Mouse (Mus musculus) hindbrain, embryonic 14.5 days (tissue): ENCODE measurements at regions not wholly inside any gene's neighbourhood (a gene's known extent, or its start where the extent isn't known, plus 50 kb on each side); places are given as distances from the start of the nearest gene placed in this dataset.

Source experiments
- ATAC-seq: fragments of 200-750 bp; cut with Nextera tagmentation; 2 replicates; pipeline ENCODE4 v1.8.0; 2017; ENCODE audit warnings: moderate number of reproducible peaks, mild to moderate bottlenecking, moderate TSS enrichment, moderate library complexity; ENCODE audit not compliant: low FRiP score
- DNase-seq: peaks from one replicate; pipeline ENCODE4 v3.0.0-alpha.2; 2015; ENCODE audit warnings: low spot score
- H3K27ac ChIP-seq: fragments of 300-500 bp; sonication (generic); 2 replicates; pipeline ENCODE4 v1.5.1; 2014; ENCODE audit warnings: mild to moderate bottlenecking, moderate library complexity
- H3K27me3 ChIP-seq: fragments of 300-500 bp; sonication (generic); 2 replicates; pipeline ENCODE4 v1.6.1; 2014; ENCODE audit warnings: mild to moderate bottlenecking, low read length, mixed read lengths; ENCODE audit not compliant: control insufficient read depth, insufficient read depth
- H3K36me3 ChIP-seq: fragments of 300-500 bp; sonication (generic); replicated peaks from 2 replicates; pipeline ENCODE4 v1.6.1; 2014; ENCODE audit not compliant: control insufficient read depth, insufficient read depth
- H3K4me1 ChIP-seq: fragments of 300-500 bp; sonication (generic); replicated peaks from 2 replicates; pipeline ENCODE4 v1.6.1; 2014; ENCODE audit warnings: antibody characterized with exemption, low read length, mixed read lengths; ENCODE audit not compliant: control insufficient read depth, insufficient read depth
- H3K4me2 ChIP-seq: fragments of 300-500 bp; sonication (generic); replicated peaks from 2 replicates; pipeline ENCODE4 v1.6.1; 2014; ENCODE audit warnings: mild to moderate bottlenecking, moderate library complexity
- H3K4me3 ChIP-seq: fragments of 300-500 bp; sonication (generic); replicated peaks from 2 replicates; pipeline ENCODE4 v1.5.1; 2014; ENCODE audit warnings: mild to moderate bottlenecking, low read length
- H3K9ac ChIP-seq: fragments of 300-500 bp; sonication (generic); 2 replicates; pipeline ENCODE4 v1.6.1; 2014
- H3K9me3 ChIP-seq: fragments of 300-500 bp; sonication (generic); 2 replicates; pipeline ENCODE4 v1.6.1; 2016; ENCODE audit warnings: low read length; ENCODE audit not compliant: control insufficient read depth
- WGBS: fragments of 180-500 bp; shearing (Covaris S2); extraction: QIAGEN DNeasy Blood & Tissue Kit; methylation state at CpG from one replicate; pipeline ENCODE4 v1.1.7; 2014; 5-methylcytosine and 5-hydroxymethylcytosine counted together

- DNase-seq (no peak), ATAC-seq (no peak)
- Histone ChIP-seq H3K27me3 (no peaks in the 10 kb centered on the region), H3K4me3 (no peak overlapping the region), H3K4me2 (no peak overlapping the region), H3K9me3 (no peaks in the 10 kb centered on the region), H3K27ac (no peak overlapping the region), H3K36me3 (no peaks in the 10 kb centered on the region), H3K4me1 (peaks cover 4% of the 10 kb centered on the region; the same call in 1 of the 2 replicates), H3K9ac (no peak overlapping the region)
Observed at GRCm38 (mm10) chr5:53378106-53378505, 87.8 kb upstream of the Rbpj start.

GRCm38 (mm10) chr5:53378599-53378998 is 87.4 kb upstream of the Rbpj start:
- Histone ChIP-seq H3K4me2 (no peak overlapping the region), H3K9ac (no peak overlapping the region), H3K9me3 (no peaks in the 10 kb centered on the region), H3K4me3 (no peak overlapping the region), H3K4me1 (peaks cover 4% of the 10 kb centered on the region; the same call in 1 of the 2 replicates), H3K27me3 (no peaks in the 10 kb centered on the region), H3K27ac (no peak overlapping the region), H3K36me3 (no peaks in the 10 kb centered on the region)
- WGBS: 89% methylated on average over 7 of the region's 7 CpGs
- ATAC-seq: no peak
- DNase-seq: no peak

GRCm38 (mm10) chr5:53379612-53380011 is 86.3 kb upstream of the Rbpj start:
- DNase-seq: no peak
- H3K9ac ChIP-seq: no peak overlapping the region
- 59% methylated on average over 17 of the region's 17 CpGs for WGBS

GRCm38 (mm10) chr5:53380203-53380602 is 85.7 kb upstream of the Rbpj start:
- Histone ChIP-seq H3K4me2 (no peak overlapping the region), H3K4me1 (peaks cover 4% of the 10 kb centered on the region; the same call in 1 of the 2 replicates), H3K36me3 (no peaks in the 10 kb centered on the region), H3K9me3 (no peaks in the 10 kb centered on the region), H3K9ac (no peak overlapping the region), H3K4me3 (no peak overlapping the region), H3K27ac (no peak overlapping the region), H3K27me3 (no peaks in the 10 kb centered on the region)
- ATAC-seq (no peak), DNase-seq (no peak)
- WGBS: 43% methylated on average over 3 of the region's 3 CpGs

More at GRCm38 (mm10) chr5:53379612-53380011, 86.3 kb upstream of the Rbpj start:
- Histone ChIP-seq H3K27ac (no peak overlapping the region), H3K36me3 (no peaks in the 10 kb centered on the region), H3K9me3 (no peaks in the 10 kb centered on the region), H3K27me3 (no peaks in the 10 kb centered on the region), H3K4me1 (peaks cover 4% of the 10 kb centered on the region; the same call in 1 of the 2 replicates), H3K4me2 (no peak overlapping the region), H3K4me3 (no peak overlapping the region)
- ATAC-seq: no peak; the same call in 1 of the 2 replicates

- Histone ChIP-seq H3K9ac (no peak overlapping the region), H3K27me3 (no peaks in the 10 kb centered on the region), H3K4me3 (no peak overlapping the region), H3K36me3 (no peaks in the 10 kb centered on the region), H3K27ac (no peak overlapping the region), H3K4me2 (no peak overlapping the region), H3K4me1 (peaks cover 4% of the 10 kb centered on the region; the same call in 1 of the 2 replicates), H3K9me3 (no peaks in the 10 kb centered on the region)
- no peak for ATAC-seq
- no peak for DNase-seq
- 76% methylated on average over 13 of the region's 13 CpGs for WGBS
Observed at GRCm38 (mm10) chr5:53381492-53382199, 84.3 kb upstream of the Rbpj start.

GRCm38 (mm10) chr5:53384026-53384425 is 81.9 kb upstream of the Rbpj start:
- Histone ChIP-seq H3K4me2 (no peak overlapping the region), H3K4me1 (peaks cover 4% of the 10 kb centered on the region; the same call in 1 of the 2 replicates), H3K9me3 (no peaks in the 10 kb centered on the region), H3K36me3 (no peaks in the 10 kb centered on the region), H3K9ac (no peak overlapping the region), H3K4me3 (no peak overlapping the region), H3K27me3 (no peaks in the 10 kb centered on the region), H3K27ac (no peak overlapping the region)
- no peak for ATAC-seq
- 83% methylated on average over 7 of the region's 7 CpGs for WGBS
- no peak for DNase-seq

GRCm38 (mm10) chr5:53385513-53386148 is 80.3 kb upstream of the Rbpj start:
- WGBS: 87% methylated on average over 3 of the region's 3 CpGs
- Histone ChIP-seq H3K27ac (no peak overlapping the region), H3K9ac (no peak overlapping the region), H3K36me3 (no peaks in the 10 kb centered on the region), H3K9me3 (no peaks in the 10 kb centered on the region), H3K4me3 (no peak overlapping the region), H3K4me1 (no peaks in the 10 kb centered on the region), H3K4me2 (no peak overlapping the region), H3K27me3 (no peaks in the 10 kb centered on the region)
- no peak for DNase-seq
- ATAC-seq: no peak

GRCm38 (mm10) chr5:53393571-53393970 is 72.4 kb upstream of the Rbpj start:
- H3K4me1 ChIP-seq: no peaks in the 10 kb centered on the region
- DNase-seq (no peak), ATAC-seq (no peak)
- no peak overlapping the region for H3K27ac ChIP-seq
- no peak overlapping the region for H3K4me3 ChIP-seq
- H3K36me3 ChIP-seq: no peaks in the 10 kb centered on the region
- H3K9ac ChIP-seq: no peak overlapping the region
- no peaks in the 10 kb centered on the region for H3K27me3 ChIP-seq
- no peak overlapping the region for H3K4me2 ChIP-seq
- WGBS: 86% methylated on average over 2 of the region's 2 CpGs
- H3K9me3 ChIP-seq: no peaks in the 10 kb centered on the region

- no peak for DNase-seq
- no peak for ATAC-seq
- Histone ChIP-seq H3K9me3 (no peaks in the 10 kb centered on the region), H3K4me3 (no peak overlapping the region), H3K4me2 (no peak overlapping the region), H3K9ac (no peak overlapping the region), H3K27ac (no peak overlapping the region), H3K4me1 (no peaks in the 10 kb centered on the region), H3K36me3 (no peaks in the 10 kb centered on the region), H3K27me3 (no peaks in the 10 kb centered on the region)
- 89% methylated on average over 3 of the region's 3 CpGs for WGBS
Observed at GRCm38 (mm10) chr5:53394560-53394959, 71.4 kb upstream of the Rbpj start.
